Mouse (Mus musculus): ENCODE data around the gene Capza1. TPM values are rescaled to one million over a fixed set of nuclear protein-coding genes. Genes with fewer than 3 reads are reported as not detected.

Capza1 gene
- polyA plus RNA-seq, 1 experiment from 2014 or later, result 149 TPM

DNA sequence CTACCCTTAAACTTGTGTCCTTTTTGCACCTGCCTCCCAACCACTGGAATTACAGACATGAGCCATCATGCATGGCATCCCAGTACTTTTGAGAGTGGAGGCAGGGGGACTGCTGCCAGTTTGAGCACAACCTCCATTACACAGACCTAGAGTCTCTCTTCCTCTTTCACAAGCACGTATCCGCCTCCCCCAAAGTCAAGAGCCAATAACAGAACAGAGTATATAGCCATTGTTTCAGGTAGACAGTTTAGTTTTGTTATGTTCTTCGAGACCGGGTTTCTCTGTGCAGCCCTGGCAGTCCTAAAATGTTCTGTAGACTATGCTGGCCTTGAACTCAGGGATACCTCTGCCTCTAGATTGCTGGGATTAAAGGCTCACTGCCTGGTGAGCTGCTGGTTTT is 52.1 kb downstream of the Capza1 start:
- Histone ChIP-seq H3K9me3 (replicated peaks; ENCODE audit: control insufficient read depth, low read length, poor library complexity, severe bottlenecking) (no peaks in the 10 kb centered on the region), H3K27ac (ENCODE audit: low read length) (no peak overlapping the region), H3K4me1 (ENCODE audit: control insufficient read depth, insufficient read depth, low read length) (peaks cover 4% of the 10 kb centered on the region), H3K9ac (ENCODE audit: low read depth, low read length) (no peak overlapping the region), H3K36me3 (ENCODE audit: control insufficient read depth, insufficient read depth, low read length) (no peaks in the 10 kb centered on the region), H3K4me3 (ENCODE audit: low read depth, low read length) (no peak overlapping the region), H3K27me3 (ENCODE audit: control insufficient read depth, insufficient read depth, low read depth, low read length) (no peaks in the 10 kb centered on the region), H3K4me2 (ENCODE audit: low read length) (no peak overlapping the region)
- WGBS, result 75% methylated on average over 4 of the region's 4 CpGs
- no peak for ATAC-seq

GRCm38 (mm10) chr3:104811752-104812151 is 52.6 kb downstream of the Capza1 start:
- Histone ChIP-seq H3K4me2 (ENCODE audit: low read length) (no peak overlapping the region), H3K4me3 (ENCODE audit: low read depth, low read length) (no peak overlapping the region), H3K9ac (ENCODE audit: low read depth, low read length) (no peak overlapping the region), H3K4me1 (ENCODE audit: control insufficient read depth, insufficient read depth, low read length) (no peaks in the 10 kb centered on the region), H3K27me3 (ENCODE audit: control insufficient read depth, insufficient read depth, low read depth, low read length) (no peaks in the 10 kb centered on the region), H3K36me3 (ENCODE audit: control insufficient read depth, insufficient read depth, low read length) (peaks cover 1% of the 10 kb centered on the region; the same call in 1 of the 2 replicates), H3K27ac (ENCODE audit: low read length) (no peak overlapping the region), H3K9me3 (replicated peaks; ENCODE audit: control insufficient read depth, low read length, poor library complexity, severe bottlenecking) (no peaks in the 10 kb centered on the region)
- WGBS, result 11% methylated on average over 3 of the region's 3 CpGs
- no peak for ATAC-seq

GRCm38 (mm10) chr3:104805539-104805938 is 58.8 kb downstream of the Capza1 start:
- WGBS, result 84% methylated on average over 9 of the region's 9 CpGs

GRCm38 (mm10) chr3:104804312-104804711 is 60.0 kb downstream of the Capza1 start:
- Histone ChIP-seq H3K27ac (ENCODE audit: low read length) (no peak overlapping the region), H3K4me2 (ENCODE audit: low read length) (no peak overlapping the region), H3K4me1 (ENCODE audit: control insufficient read depth, insufficient read depth, low read length) (no peaks in the 10 kb centered on the region), H3K9ac (ENCODE audit: low read depth, low read length) (no peak overlapping the region), H3K36me3 (ENCODE audit: control insufficient read depth, insufficient read depth, low read length) (peaks cover 5% of the 10 kb centered on the region; the same call in 1 of the 2 replicates), H3K4me3 (ENCODE audit: low read depth, low read length) (no peak overlapping the region), H3K9me3 (replicated peaks; ENCODE audit: control insufficient read depth, low read length, poor library complexity, severe bottlenecking) (no peaks in the 10 kb centered on the region), H3K27me3 (ENCODE audit: control insufficient read depth, insufficient read depth, low read depth, low read length) (no peaks in the 10 kb centered on the region)
- WGBS, result 93% methylated on average over 10 of the region's 10 CpGs
- ATAC-seq, result no peak

More at GRCm38 (mm10) chr3:104805539-104805938, 58.8 kb downstream of the Capza1 start:
- ATAC-seq, result no peak
- Histone ChIP-seq H3K9ac (ENCODE audit: low read depth, low read length) (no peak overlapping the region), H3K4me2 (ENCODE audit: low read length) (no peak overlapping the region), H3K9me3 (replicated peaks; ENCODE audit: control insufficient read depth, low read length, poor library complexity, severe bottlenecking) (no peaks in the 10 kb centered on the region), H3K36me3 (ENCODE audit: control insufficient read depth, insufficient read depth, low read length) (peaks cover 3% of the 10 kb centered on the region; the same call in 1 of the 2 replicates), H3K27me3 (ENCODE audit: control insufficient read depth, insufficient read depth, low read depth, low read length) (no peaks in the 10 kb centered on the region), H3K27ac (ENCODE audit: low read length) (no peak overlapping the region), H3K4me3 (ENCODE audit: low read depth, low read length) (no peak overlapping the region), H3K4me1 (ENCODE audit: control insufficient read depth, insufficient read depth, low read length) (no peaks in the 10 kb centered on the region)

DNA sequence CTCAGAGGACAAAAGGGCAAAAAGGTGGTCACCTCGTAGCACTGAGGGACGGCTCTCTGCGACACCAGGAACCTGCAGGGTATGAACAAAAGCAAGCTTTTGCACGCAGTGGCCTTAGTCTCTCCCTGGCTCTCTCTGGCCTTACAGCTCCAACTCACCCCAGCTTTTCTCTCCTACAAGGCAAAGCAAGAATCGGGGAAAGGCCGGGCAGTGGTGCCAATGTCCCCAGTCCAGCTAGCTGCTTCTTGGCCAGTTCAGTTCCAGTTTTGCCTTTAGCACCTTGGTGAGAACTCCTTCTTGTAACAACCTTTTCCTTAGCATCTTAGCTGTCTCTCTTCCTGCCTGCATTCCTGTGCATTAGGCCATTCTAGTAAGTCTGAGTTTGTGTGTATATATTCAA is 62.8 kb downstream of the Capza1 start:
- Histone ChIP-seq H3K9me3 (replicated peaks; ENCODE audit: control insufficient read depth, low read length, poor library complexity, severe bottlenecking) (no peaks in the 10 kb centered on the region), H3K27ac (ENCODE audit: low read length) (no peak overlapping the region), H3K4me2 (ENCODE audit: low read length) (no peak overlapping the region), H3K27me3 (ENCODE audit: control insufficient read depth, insufficient read depth, low read depth, low read length) (no peaks in the 10 kb centered on the region), H3K36me3 (ENCODE audit: control insufficient read depth, insufficient read depth, low read length) (0 out of 2 replicates have a peak, but pooled peaks cover 2% of the 10 kb centered on the region), H3K4me1 (ENCODE audit: control insufficient read depth, insufficient read depth, low read length) (no peaks in the 10 kb centered on the region), H3K4me3 (ENCODE audit: low read depth, low read length) (no peak overlapping the region), H3K9ac (ENCODE audit: low read depth, low read length) (no peak overlapping the region)
- no peak for ATAC-seq
- 74% methylated on average over 6 of the region's 6 CpGs for WGBS

GRCm38 (mm10) chr3:104800681-104801080 is 63.6 kb downstream of the Capza1 start:
- Histone ChIP-seq H3K4me2 (ENCODE audit: low read length) (no peak overlapping the region), H3K4me3 (ENCODE audit: low read depth, low read length) (no peak overlapping the region), H3K9ac (ENCODE audit: low read depth, low read length) (no peak overlapping the region), H3K36me3 (ENCODE audit: control insufficient read depth, insufficient read depth, low read length) (0 out of 2 replicates have a peak, but pooled peaks cover 2% of the 10 kb centered on the region), H3K9me3 (replicated peaks; ENCODE audit: control insufficient read depth, low read length, poor library complexity, severe bottlenecking) (no peaks in the 10 kb centered on the region), H3K27ac (ENCODE audit: low read length) (no peak overlapping the region), H3K27me3 (ENCODE audit: control insufficient read depth, insufficient read depth, low read depth, low read length) (no peaks in the 10 kb centered on the region), H3K4me1 (ENCODE audit: control insufficient read depth, insufficient read depth, low read length) (no peaks in the 10 kb centered on the region)
- no peak for ATAC-seq
- 93% methylated on average over 11 of the region's 11 CpGs for WGBS

DNA sequence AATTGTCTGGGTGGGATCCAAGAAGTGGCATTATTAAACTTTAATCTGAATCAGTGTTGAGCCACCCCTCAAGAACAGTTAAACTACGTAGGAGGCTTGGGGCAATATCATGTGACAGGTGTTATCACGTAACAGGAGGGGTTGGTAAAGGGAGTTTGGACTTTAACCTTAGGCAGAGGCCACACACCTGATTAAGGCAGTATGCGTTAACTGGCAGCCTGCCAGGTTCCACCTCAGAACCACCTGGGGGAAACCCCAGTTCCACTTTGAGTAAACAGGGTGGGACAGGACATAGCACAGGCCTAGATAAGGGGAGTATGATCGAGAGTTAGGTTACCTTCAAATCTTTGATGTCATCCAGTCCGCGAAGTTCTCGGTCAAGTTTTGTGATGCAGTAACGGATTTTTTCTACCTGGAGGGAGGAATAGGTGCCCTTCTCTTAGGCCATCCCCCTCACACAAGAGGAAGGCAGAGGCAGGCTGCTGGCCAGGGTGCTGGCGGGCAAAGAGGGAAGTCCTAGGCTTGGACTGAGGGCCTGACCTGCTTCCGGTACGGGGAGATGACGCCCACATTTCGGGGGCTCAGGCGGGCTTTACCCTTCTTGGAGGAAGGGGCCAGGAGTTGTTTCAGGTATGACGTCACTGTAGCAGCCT is 67.7 kb downstream of the Capza1 start:
- Histone ChIP-seq H3K27ac (ENCODE audit: low read length) (no peak overlapping the region), H3K9ac (ENCODE audit: low read depth, low read length) (no peak overlapping the region), H3K36me3 (ENCODE audit: control insufficient read depth, insufficient read depth, low read length) (0 out of 2 replicates have a peak, but pooled peaks cover 2% of the 10 kb centered on the region), H3K4me3 (ENCODE audit: low read depth, low read length) (no peak overlapping the region), H3K4me2 (ENCODE audit: low read length) (no peak overlapping the region), H3K4me1 (ENCODE audit: control insufficient read depth, insufficient read depth, low read length) (no peaks in the 10 kb centered on the region), H3K9me3 (replicated peaks; ENCODE audit: control insufficient read depth, low read length, poor library complexity, severe bottlenecking) (no peaks in the 10 kb centered on the region), H3K27me3 (ENCODE audit: control insufficient read depth, insufficient read depth, low read depth, low read length) (no peaks in the 10 kb centered on the region)
- 86% methylated on average over 15 of the region's 15 CpGs for WGBS
- no peak for ATAC-seq

DNA sequence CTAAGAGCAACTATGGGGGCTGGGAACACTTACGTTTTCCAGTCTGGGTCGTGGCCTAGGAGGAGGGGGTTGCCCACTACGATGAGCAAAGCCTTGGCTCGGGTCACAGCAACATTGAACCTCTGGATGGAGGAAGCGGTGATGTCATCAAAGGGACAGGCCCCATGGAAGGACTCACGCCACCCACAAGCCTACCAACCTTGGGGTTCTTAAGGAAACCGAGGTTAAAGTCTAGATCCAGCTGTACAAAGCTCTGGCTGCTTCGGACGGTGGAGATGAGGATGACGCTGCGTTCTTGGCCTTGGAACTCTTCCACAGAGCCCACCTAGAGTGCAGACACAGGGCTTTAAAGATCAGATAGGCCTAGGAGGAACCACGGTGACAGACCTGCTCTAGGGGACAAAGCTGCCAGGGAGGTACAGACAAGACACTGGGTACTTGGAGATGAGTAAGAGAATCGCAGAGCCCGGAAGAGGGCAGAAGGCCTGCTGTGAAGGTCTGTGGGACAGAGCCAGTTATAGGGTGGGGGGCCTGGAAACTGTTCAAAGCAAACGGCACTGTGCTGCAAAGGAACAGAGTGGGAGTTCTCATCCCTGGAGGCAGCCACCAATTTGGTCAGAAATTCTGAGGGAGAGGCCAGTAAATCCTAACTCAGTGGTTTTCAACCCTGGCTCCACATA is 68.5 kb downstream of the Capza1 start:
- 73% methylated on average over 15 of the region's 15 CpGs for WGBS
- H3K4me1 ChIP-seq (ENCODE audit: control insufficient read depth, insufficient read depth, low read length), result no peaks in the 10 kb centered on the region
- ATAC-seq, result no peak
- no peaks in the 10 kb centered on the region for H3K9me3 ChIP-seq (replicated peaks; ENCODE audit: control insufficient read depth, low read length, poor library complexity, severe bottlenecking)
- no peak overlapping the region for H3K4me3 ChIP-seq (ENCODE audit: low read depth, low read length)
- no peak overlapping the region for H3K9ac ChIP-seq (ENCODE audit: low read depth, low read length)
- H3K27me3 ChIP-seq (ENCODE audit: control insufficient read depth, insufficient read depth, low read depth, low read length), result no peaks in the 10 kb centered on the region
- no peak overlapping the region for H3K4me2 ChIP-seq (ENCODE audit: low read length)
- H3K36me3 ChIP-seq (ENCODE audit: control insufficient read depth, insufficient read depth, low read length), result 0 out of 2 replicates have a peak, but pooled peaks cover 2% of the 10 kb centered on the region
- no peak overlapping the region for H3K27ac ChIP-seq (ENCODE audit: low read length)

GRCm38 (mm10) chr3:104794953-104795470 is 69.3 kb downstream of the Capza1 start:
- H3K4me3 ChIP-seq (ENCODE audit: low read depth, low read length), result no peak overlapping the region
- H3K27ac ChIP-seq (ENCODE audit: low read length), result no peak overlapping the region
- H3K4me1 ChIP-seq (ENCODE audit: control insufficient read depth, insufficient read depth, low read length), result no peaks in the 10 kb centered on the region
- no peaks in the 10 kb centered on the region for H3K27me3 ChIP-seq (ENCODE audit: control insufficient read depth, insufficient read depth, low read depth, low read length)
- ATAC-seq, result no peak
- H3K36me3 ChIP-seq (ENCODE audit: control insufficient read depth, insufficient read depth, low read length), result no peaks in the 10 kb centered on the region
- no peaks in the 10 kb centered on the region for H3K9me3 ChIP-seq (replicated peaks; ENCODE audit: control insufficient read depth, low read length, poor library complexity, severe bottlenecking)
- no peak overlapping the region for H3K4me2 ChIP-seq (ENCODE audit: low read length)
- H3K9ac ChIP-seq (ENCODE audit: low read depth, low read length), result no peak overlapping the region
- WGBS, result 81% methylated on average over 11 of the region's 12 CpGs

Measured in midbrain, embryonic 16.5 days (tissue).